Mouse (Mus musculus) neural tube, embryonic 13.5 days (tissue): ENCODE measurements at regions not wholly inside any gene's neighbourhood (a gene's known extent, or its start where the extent isn't known, plus 50 kb on each side); places are given as distances from the start of the nearest gene placed in this dataset.
A peak's percentile ranks its signal among the peaks of the same experiment; 100 is the strongest.

Source experiments
- ATAC-seq: fragments of 200-750 bp; cut with Nextera tagmentation; 2 replicates; pipeline ENCODE4 v1.8.0; 2017; ENCODE audit warnings: low read depth, mild to moderate bottlenecking, moderate TSS enrichment, moderate library complexity
- H3K27ac ChIP-seq: fragments of 300-500 bp; sonication (generic); replicated peaks from 2 replicates; pipeline ENCODE4 v1.5.1; 2015; ENCODE audit warnings: moderate library complexity, mild to moderate bottlenecking, inconsistent platforms
- H3K27me3 ChIP-seq: fragments of 300-500 bp; sonication (generic); 2 replicates; pipeline ENCODE4 v1.6.1; 2015; ENCODE audit warnings: mild to moderate bottlenecking, inconsistent platforms
- H3K36me3 ChIP-seq: fragments of 300-500 bp; sonication (generic); 2 replicates; pipeline ENCODE4 v1.6.1; 2015; ENCODE audit warnings: mild to moderate bottlenecking, inconsistent platforms
- H3K4me1 ChIP-seq: fragments of 300-500 bp; sonication (generic); replicated peaks from 2 replicates; pipeline ENCODE4 v1.6.1; 2015; ENCODE audit warnings: inconsistent platforms
- H3K4me2 ChIP-seq: fragments of 300-500 bp; sonication (generic); 2 replicates; pipeline ENCODE4 v1.6.1; 2015; ENCODE audit warnings: inconsistent platforms, mild to moderate bottlenecking, moderate library complexity
- H3K4me3 ChIP-seq: fragments of 300-500 bp; sonication (generic); 2 replicates; pipeline ENCODE4 v1.5.1; 2015; ENCODE audit warnings: mild to moderate bottlenecking, inconsistent platforms
- H3K9ac ChIP-seq: fragments of 300-500 bp; sonication (generic); 2 replicates; pipeline ENCODE4 v1.6.1; 2015; ENCODE audit warnings: moderate library complexity, mild to moderate bottlenecking, inconsistent platforms
- H3K9me3 ChIP-seq: fragments of 300-500 bp; sonication (generic); 2 replicates; pipeline ENCODE4 v1.6.1; 2016; ENCODE audit warnings: inconsistent platforms
- WGBS: fragments of 180-500 bp; shearing (Covaris S2); methylation state at CpG from one replicate; pipeline ENCODE4 v1.1.7; 2015; 5-methylcytosine and 5-hydroxymethylcytosine counted together

DNA sequence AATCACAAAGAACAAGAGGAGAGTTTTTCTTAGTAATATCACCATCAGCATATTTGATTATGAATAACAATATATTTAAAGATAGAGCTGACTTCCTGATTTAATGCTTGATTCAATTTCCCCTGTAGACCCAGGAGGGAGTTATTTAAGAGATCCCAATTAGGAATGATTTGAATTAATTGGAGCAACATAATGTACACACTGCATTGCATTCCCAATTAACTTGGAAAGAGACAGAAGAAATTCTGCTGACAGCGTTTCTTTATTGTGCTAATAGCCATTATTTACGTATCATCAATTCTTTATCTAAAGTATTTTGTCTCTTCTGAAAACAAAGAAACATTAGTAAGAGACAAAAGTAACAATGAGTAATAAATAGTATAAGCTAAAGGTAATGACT, 1491.2 kb upstream of the Cited2 start:
- no peak for ATAC-seq
- no peak overlapping the region for H3K27ac ChIP-seq
- no peak overlapping the region for H3K4me3 ChIP-seq
- no peaks in the 10 kb centered on the region for H3K27me3 ChIP-seq
- H3K4me1 ChIP-seq = no peaks in the 10 kb centered on the region
- H3K36me3 ChIP-seq = no peaks in the 10 kb centered on the region
- H3K9me3 ChIP-seq = no peaks in the 10 kb centered on the region
- H3K9ac ChIP-seq = no peak overlapping the region
- WGBS = 44% methylated on average over 2 of the region's 2 CpGs
- H3K4me2 ChIP-seq = no peak overlapping the region

DNA sequence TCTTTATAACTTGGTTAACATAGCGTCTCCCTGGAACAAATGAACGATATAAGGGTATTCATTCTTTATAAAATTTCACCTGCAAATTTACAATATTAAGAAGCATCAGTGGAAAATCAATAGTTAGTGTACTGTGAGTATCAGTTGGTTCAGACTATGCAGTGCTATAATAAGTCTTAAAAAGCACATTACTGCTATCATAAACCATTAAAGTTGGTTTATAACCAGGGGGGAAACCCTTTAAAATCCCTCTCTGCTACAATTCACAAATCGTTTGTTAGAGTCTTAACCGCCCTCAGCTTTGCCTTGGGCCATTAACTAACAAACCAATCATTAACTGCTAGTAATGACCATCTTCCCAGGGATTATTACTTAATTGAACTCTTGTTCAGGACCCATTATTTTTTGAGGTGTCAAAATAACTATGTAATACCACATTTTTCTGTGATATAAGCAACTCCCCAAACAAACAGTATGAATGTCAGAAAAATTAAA, 1489.4 kb upstream of the Cited2 start:
- H3K4me3 ChIP-seq = no peak overlapping the region
- no peak overlapping the region for H3K9ac ChIP-seq
- H3K36me3 ChIP-seq = no peaks in the 10 kb centered on the region
- H3K27ac ChIP-seq = no peak overlapping the region
- H3K9me3 ChIP-seq = no peaks in the 10 kb centered on the region
- peak; percentile 65; the same call in 1 of the 2 replicates for ATAC-seq
- 41% methylated on average over 4 of the region's 4 CpGs for WGBS
- H3K4me1 ChIP-seq = no peaks in the 10 kb centered on the region
- no peaks in the 10 kb centered on the region for H3K27me3 ChIP-seq
- H3K4me2 ChIP-seq = no peak overlapping the region

DNA sequence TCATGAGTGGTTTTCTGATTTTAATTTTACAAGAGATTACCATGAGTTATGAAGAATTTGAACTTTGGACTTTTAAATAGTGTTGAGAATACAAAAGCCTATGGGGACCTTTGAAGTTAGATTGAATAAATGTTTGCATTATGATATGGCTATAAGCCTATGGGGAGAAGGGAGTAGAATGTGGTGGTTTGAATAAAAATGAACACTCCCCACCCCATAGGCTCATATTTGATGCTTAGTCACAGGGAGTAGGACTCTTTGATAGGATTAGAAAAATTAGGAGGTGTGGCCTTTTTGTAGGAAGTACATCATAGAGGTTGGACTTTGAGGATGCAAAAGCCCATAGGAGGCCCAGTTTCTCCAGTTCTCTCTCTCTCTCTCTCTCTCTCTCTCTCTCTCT, 1466.7 kb upstream of the Cited2 start:
- Histone ChIP-seq H3K4me1 (no peaks in the 10 kb centered on the region), H3K36me3 (no peaks in the 10 kb centered on the region), H3K9ac (no peak overlapping the region), H3K27me3 (no peaks in the 10 kb centered on the region), H3K9me3 (no peaks in the 10 kb centered on the region), H3K4me2 (no peak overlapping the region), H3K27ac (no peak overlapping the region), H3K4me3 (no peak overlapping the region)
- ATAC-seq = no peak

DNA sequence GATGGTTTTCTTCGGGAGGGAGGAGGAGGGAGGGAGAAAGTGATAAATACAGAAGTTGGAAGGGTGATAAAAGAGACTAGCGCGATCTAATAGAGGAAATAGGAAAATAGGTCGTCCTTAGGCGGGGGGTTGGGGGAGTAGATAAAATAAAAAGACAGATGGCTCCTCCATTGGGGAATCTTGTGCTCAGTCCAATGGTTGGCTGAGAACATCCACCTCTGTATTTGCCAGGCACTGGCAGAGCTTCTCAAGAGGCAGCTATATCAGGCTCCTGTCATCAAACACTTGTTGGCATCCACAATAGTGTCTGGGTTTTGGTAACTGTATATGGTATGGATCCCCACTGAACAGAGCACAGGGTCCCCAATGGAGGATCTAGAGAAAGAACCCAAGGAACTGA, 1450.2 kb upstream of the Cited2 start:
- Histone ChIP-seq H3K27ac (no peak overlapping the region), H3K9me3 (no peaks in the 10 kb centered on the region), H3K4me3 (no peak overlapping the region), H3K36me3 (no peaks in the 10 kb centered on the region), H3K4me2 (no peak overlapping the region), H3K4me1 (no peaks in the 10 kb centered on the region), H3K9ac (no peak overlapping the region), H3K27me3 (no peaks in the 10 kb centered on the region)
- no peak for ATAC-seq
- WGBS = 94% methylated on average over 5 of the region's 5 CpGs

DNA sequence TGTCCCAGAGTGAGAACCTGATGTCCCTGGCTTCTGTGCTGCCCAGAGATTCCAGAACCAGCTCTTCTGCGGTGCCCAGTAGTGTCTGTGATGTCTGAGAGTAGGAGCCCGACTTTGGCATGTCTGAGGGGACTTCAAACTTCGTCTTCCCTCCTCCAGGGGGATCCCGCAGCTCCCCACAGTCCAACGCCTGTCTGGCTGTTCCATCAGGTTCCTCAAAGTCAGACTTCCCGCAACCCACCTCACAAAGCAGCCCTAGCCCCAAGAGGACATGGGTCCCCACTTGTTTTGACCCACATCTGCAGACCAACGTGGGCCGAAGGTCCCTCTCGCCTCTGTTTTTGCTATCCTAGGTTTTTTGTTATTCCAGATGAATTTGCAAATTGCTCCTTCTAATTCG, 1406.0 kb upstream of the Cited2 start:
- Histone ChIP-seq H3K4me3 (no peak overlapping the region), H3K4me2 (no peak overlapping the region), H3K9ac (no peak overlapping the region), H3K27ac (no peak overlapping the region), H3K9me3 (no peaks in the 10 kb centered on the region), H3K4me1 (no peaks in the 10 kb centered on the region), H3K27me3 (no peaks in the 10 kb centered on the region), H3K36me3 (no peaks in the 10 kb centered on the region)
- ATAC-seq = no peak
- WGBS = 89% methylated on average over 10 of the region's 10 CpGs

DNA sequence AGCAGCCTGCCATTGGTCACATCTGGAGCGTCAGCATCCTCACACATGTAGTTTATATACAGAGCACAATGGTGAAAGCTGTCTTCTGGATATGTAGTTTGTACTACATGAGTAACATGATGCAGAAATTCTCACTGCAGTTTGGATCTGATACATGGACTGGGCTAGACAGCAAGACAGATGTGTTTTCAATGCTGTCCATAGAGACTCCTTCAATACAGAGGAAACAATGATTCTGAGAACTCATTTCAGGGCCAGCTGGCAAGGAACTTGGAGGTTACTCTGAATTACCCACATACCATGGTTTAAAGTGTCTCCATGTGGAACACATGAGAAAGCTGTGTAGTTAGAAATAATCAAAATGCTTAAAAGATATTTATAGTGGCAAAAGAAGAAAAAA, 1385.5 kb upstream of the Cited2 start:
- no peak for ATAC-seq
- no peak overlapping the region for H3K4me3 ChIP-seq
- 88% methylated on average over 1 of the region's 1 CpGs for WGBS
- H3K9ac ChIP-seq = no peak overlapping the region
- no peaks in the 10 kb centered on the region for H3K36me3 ChIP-seq
- H3K9me3 ChIP-seq = no peaks in the 10 kb centered on the region
- no peak overlapping the region for H3K27ac ChIP-seq
- no peaks in the 10 kb centered on the region for H3K27me3 ChIP-seq
- no peak overlapping the region for H3K4me2 ChIP-seq
- H3K4me1 ChIP-seq = no peaks in the 10 kb centered on the region

DNA sequence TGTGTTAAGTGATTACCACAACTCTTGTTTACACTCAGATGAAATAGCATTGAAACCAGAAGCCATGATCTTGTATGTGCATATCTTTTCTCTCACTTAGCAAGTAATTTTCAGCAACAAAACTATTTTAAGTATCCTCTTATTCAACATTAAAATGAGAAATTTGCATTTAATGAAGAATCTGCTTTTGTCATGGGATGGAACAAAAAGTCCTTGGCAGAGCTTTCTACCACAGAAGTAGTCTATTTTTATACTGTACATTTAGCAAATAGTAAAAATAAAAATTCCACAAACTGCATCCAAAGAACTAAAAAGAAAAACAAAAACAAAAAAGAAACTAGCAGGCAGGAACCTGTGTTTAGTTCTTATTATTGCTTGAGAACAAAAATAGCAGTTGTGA, 1381.5 kb upstream of the Cited2 start:
- Histone ChIP-seq H3K4me3 (no peak overlapping the region), H3K9me3 (no peaks in the 10 kb centered on the region), H3K4me1 (no peaks in the 10 kb centered on the region), H3K36me3 (no peaks in the 10 kb centered on the region), H3K9ac (no peak overlapping the region), H3K4me2 (no peak overlapping the region), H3K27me3 (no peaks in the 10 kb centered on the region), H3K27ac (no peak overlapping the region)
- no peak for ATAC-seq

DNA sequence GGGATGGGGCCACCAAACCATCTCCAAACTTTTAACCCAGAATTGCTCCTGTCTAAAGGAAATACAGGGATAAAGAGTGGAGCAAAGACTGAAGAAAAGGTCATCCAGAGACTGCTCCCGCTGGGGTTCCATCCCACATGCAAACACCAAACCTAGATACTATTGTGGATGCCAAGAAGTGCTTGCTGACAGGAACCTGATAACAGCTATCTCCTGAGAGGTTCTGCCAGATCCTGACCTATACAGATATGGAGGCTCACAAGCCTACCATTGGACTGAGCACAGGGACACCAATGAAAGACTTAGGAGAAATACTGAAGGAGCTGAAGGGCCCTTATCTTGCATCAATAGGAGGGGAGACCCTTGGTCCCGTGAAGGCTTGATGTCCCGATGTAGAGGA, 1359.0 kb upstream of the Cited2 start:
- 90% methylated on average over 3 of the region's 3 CpGs for WGBS

More for the DNA sequence above, 1359.0 kb upstream of the Cited2 start:
- H3K4me1 ChIP-seq = no peaks in the 10 kb centered on the region
- no peak overlapping the region for H3K9ac ChIP-seq
- H3K4me2 ChIP-seq = no peak overlapping the region
- H3K4me3 ChIP-seq = no peak overlapping the region
- no peak for ATAC-seq
- no peak overlapping the region for H3K27ac ChIP-seq
- H3K36me3 ChIP-seq = no peaks in the 10 kb centered on the region
- no peaks in the 10 kb centered on the region for H3K9me3 ChIP-seq
- H3K27me3 ChIP-seq = no peaks in the 10 kb centered on the region
